Mouse (Mus musculus): Measurements from ENCODE around the gene Megf9. TPM values are rescaled to one million over a fixed set of nuclear protein-coding genes. Genes with fewer than 3 reads are reported as not detected.

Gene Megf9
- total RNA-seq, 2 experiments from 2014 or later: 14.8 to 18.3 TPM

GRCm38 (mm10) chr4:70531021-70531420 lies 3.8 kb downstream of the Megf9 start:
- intact Hi-C loops (cut with DNase I): no loop called here
- DNase-seq: no peak

- intact Hi-C loops (cut with DNase I): no loop called here
These were observed 6.2 kb downstream of the Megf9 start for GRCm38 (mm10) chr4:70528622-70529021.

GRCm38 (mm10) chr4:70523346-70523745 lies 11.4 kb downstream of the Megf9 start:
- intact Hi-C loops (cut with DNase I): no loop called here
- no peak for DNase-seq

More at GRCm38 (mm10) chr4:70528622-70529021, 6.2 kb downstream of the Megf9 start:
- no peak for DNase-seq

- DNase-seq: no peak
- intact Hi-C loops (cut with DNase I): no loop called here
These were observed 13.1 kb downstream of the Megf9 start for GRCm38 (mm10) chr4:70521506-70522292.

- no peak for DNase-seq
- intact Hi-C loops (cut with DNase I): no loop called here
These were observed 17.1 kb downstream of the Megf9 start for GRCm38 (mm10) chr4:70517646-70518045.

- no peak for DNase-seq
- intact Hi-C loops (cut with DNase I): no loop called here
These were observed 18.5 kb downstream of the Megf9 start for GRCm38 (mm10) chr4:70516289-70516688.

- intact Hi-C loops (cut with DNase I): no loop called here
- DNase-seq: no peak
These were observed 19.3 kb downstream of the Megf9 start for GRCm38 (mm10) chr4:70515514-70515913.

- DNase-seq: no peak
- intact Hi-C loops (cut with DNase I): no loop called here
These were observed 24.8 kb downstream of the Megf9 start for GRCm38 (mm10) chr4:70509987-70510386.

GRCm38 (mm10) chr4:70509565-70509964 lies 25.2 kb downstream of the Megf9 start:
- intact Hi-C loops (cut with DNase I): no loop called here
- DNase-seq: no peak

- DNase-seq: no peak
- intact Hi-C loops (cut with DNase I): no loop called here
These were observed 26.6 kb downstream of the Megf9 start for GRCm38 (mm10) chr4:70508207-70508606.

GRCm38 (mm10) chr4:70505951-70506350 lies 28.8 kb downstream of the Megf9 start:
- intact Hi-C loops (cut with DNase I): no loop called here
- no peak for DNase-seq

GRCm38 (mm10) chr4:70503827-70504226 lies 31.0 kb downstream of the Megf9 start:
- DNase-seq: no peak

GRCm38 (mm10) chr4:70499285-70499684 lies 35.5 kb downstream of the Megf9 start:
- intact Hi-C loops (cut with DNase I): no loop called here
- no peak for DNase-seq

More at GRCm38 (mm10) chr4:70503827-70504226, 31.0 kb downstream of the Megf9 start:
- intact Hi-C loops (cut with DNase I): no loop called here

GRCm38 (mm10) chr4:70496978-70497377 lies 37.8 kb downstream of the Megf9 start:
- no peak for DNase-seq
- intact Hi-C loops (cut with DNase I): no loop called here

- intact Hi-C loops (cut with DNase I): no loop called here
- DNase-seq: no peak
These were observed 45.0 kb downstream of the Megf9 start for GRCm38 (mm10) chr4:70489792-70490191.

GRCm38 (mm10) chr4:70488415-70488814 lies 46.4 kb downstream of the Megf9 start:
- intact Hi-C loops (cut with DNase I): no loop called here
- no peak for DNase-seq

GRCm38 (mm10) chr4:70484134-70484533 lies 50.7 kb downstream of the Megf9 start:
- intact Hi-C loops (cut with DNase I): no loop called here
- no peak for DNase-seq

GRCm38 (mm10) chr4:70481931-70482330 lies 52.9 kb downstream of the Megf9 start:
- no peak for DNase-seq
- intact Hi-C loops (cut with DNase I): no loop called here

GRCm38 (mm10) chr4:70471398-70471797 lies 63.4 kb downstream of the Megf9 start:
- no peak for DNase-seq
- intact Hi-C loops (cut with DNase I): no loop called here

- intact Hi-C loops (cut with DNase I): no loop called here
- no peak for DNase-seq
These were observed 68.7 kb downstream of the Megf9 start for GRCm38 (mm10) chr4:70465921-70466689.

GRCm38 (mm10) chr4:70463302-70463701 lies 71.5 kb downstream of the Megf9 start:
- no peak for DNase-seq
- intact Hi-C loops (cut with DNase I): no loop called here

GRCm38 (mm10) chr4:70461416-70461815 lies 73.4 kb downstream of the Megf9 start:
- no peak for DNase-seq
- intact Hi-C loops (cut with DNase I): no loop called here

Measured in heart, postnatal 10 days (tissue).